Mouse (Mus musculus) erythroid progenitor cell, adult 5-6 weeks (primary cell): ENCODE measurements at regions not wholly inside any gene's neighbourhood (a gene's known extent, or its start where the extent isn't known, plus 50 kb on each side); places are given as distances from the start of the nearest gene placed in this dataset.
A peak's percentile ranks its signal among the peaks of the same experiment; 100 is the strongest.

Experiments
- ATAC-seq: replicated peaks from 2 replicates; pipeline ENCODE4 v1.8.0; 2016; ENCODE audit warnings: moderate number of reproducible peaks, mild to moderate bottlenecking, moderate TSS enrichment, inconsistent platforms; ENCODE audit not compliant: poor library complexity, low FRiP score, severe bottlenecking

- ATAC-seq: no peak
Measured at GRCm38 (mm10) chr5:35165993-35166392, 60.4 kb upstream of the Lrpap1 start.

- no peak for ATAC-seq
Measured at GRCm38 (mm10) chr5:35165459-35165858, 59.9 kb upstream of the Lrpap1 start.

- ATAC-seq: no peak
Measured at GRCm38 (mm10) chr5:35162607-35163006, 57.0 kb upstream of the Lrpap1 start.

GRCm38 (mm10) chr5:35162120-35162519, 56.6 kb upstream of the Lrpap1 start:
- no peak; the same call in 1 of the 2 replicates for ATAC-seq

GRCm38 (mm10) chr5:35160929-35161815, 55.6 kb upstream of the Lrpap1 start:
- ATAC-seq: peak; percentile 92

GRCm38 (mm10) chr5:35159854-35160253, 54.3 kb upstream of the Lrpap1 start:
- no peak for ATAC-seq

- ATAC-seq: no peak
Measured at GRCm38 (mm10) chr5:35159178-35159661, 53.7 kb upstream of the Lrpap1 start.

GRCm38 (mm10) chr5:35158346-35159047, 52.9 kb upstream of the Lrpap1 start:
- ATAC-seq: no peak

- no peak for ATAC-seq
Measured at GRCm38 (mm10) chr5:35156371-35156770, 50.8 kb upstream of the Lrpap1 start.

- no peak for ATAC-seq
Measured at GRCm38 (mm10) chr5:35155717-35156116, 50.2 kb upstream of the Lrpap1 start.
